Mouse (Mus musculus): ENCODE data around the gene Kcnc2.
A peak's percentile ranks its signal among the peaks of the same experiment; 100 is the strongest.
"Not testable (repeated sequence)": the region's sequence is repeated elsewhere in the genome, so short reads cannot be mapped to it uniquely, and the experiment has no call there.

Kcnc2 gene

DNA sequence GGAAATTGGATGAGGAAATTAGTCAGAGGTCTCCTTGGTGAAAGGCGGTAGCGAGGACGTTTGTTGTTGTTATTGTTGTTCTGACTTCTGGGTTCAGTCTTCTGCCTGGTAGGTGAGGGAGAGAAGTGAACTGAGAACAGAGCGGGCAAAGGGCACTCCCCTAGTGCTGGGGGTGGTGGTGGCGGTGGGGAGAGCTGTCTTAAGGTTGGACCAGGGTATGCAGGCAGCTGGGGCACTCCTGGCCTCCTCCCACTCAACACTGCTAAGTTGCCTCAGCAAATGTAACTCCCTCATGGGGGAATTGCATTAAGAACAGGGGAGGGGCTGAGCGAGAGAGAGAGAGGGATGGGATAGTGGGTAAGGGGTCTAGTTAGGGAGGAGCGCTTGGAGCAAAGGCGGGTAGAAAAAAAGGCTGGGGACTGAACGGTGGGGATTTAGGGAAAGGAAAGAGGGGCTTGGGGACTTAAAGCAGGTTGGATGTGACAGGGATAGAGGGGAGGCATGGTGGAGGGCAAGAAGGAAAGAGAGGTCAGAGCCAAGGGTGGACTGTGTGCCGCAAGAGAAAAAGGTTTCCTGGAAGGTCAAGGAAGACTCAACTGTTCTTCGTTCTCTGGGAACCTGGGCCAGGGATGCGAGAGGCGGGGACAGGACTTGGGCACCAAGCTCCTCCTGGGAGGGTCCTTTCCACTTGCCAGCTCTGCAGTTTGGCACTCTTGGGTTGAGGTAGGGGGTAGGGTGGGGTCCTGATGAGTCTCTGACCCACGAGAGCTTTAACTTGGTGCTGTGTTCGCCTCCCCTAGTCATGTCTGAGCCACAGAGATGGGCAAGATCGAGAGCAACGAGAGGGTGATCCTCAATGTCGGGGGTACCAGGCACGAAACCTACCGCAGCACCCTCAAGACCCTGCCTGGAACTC, at the start of gene Kcnc2:
Gene Kcnc2, plus strand, starts transcription at position 235 of the 916 bp plus-strand sequence.
- DNase-seq (ENCODE audit: low spot score in 2 of 2), result no peak

DNA sequence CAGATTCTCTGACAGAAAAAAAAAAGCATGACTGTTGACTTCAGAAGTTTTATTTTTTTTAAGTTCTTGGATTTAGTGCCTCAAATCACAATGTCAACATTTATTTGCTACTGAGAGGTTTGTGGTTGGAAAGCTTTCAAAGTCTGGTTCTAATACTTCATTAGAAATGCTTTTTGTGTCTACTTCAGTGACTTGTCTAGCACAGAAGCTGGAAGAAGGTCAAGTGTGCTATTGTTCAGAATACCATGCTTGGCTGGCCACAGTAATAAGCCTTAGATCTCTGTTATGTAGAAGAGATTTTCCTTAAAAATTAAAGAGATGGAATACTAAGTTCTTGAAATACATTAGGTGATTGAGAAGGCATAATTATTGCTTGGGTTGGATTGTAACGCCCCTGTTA, 43.8 kb upstream of the Kcnc2 start:
- no peak for DNase-seq (ENCODE audit: low spot score in 2 of 2)

DNA sequence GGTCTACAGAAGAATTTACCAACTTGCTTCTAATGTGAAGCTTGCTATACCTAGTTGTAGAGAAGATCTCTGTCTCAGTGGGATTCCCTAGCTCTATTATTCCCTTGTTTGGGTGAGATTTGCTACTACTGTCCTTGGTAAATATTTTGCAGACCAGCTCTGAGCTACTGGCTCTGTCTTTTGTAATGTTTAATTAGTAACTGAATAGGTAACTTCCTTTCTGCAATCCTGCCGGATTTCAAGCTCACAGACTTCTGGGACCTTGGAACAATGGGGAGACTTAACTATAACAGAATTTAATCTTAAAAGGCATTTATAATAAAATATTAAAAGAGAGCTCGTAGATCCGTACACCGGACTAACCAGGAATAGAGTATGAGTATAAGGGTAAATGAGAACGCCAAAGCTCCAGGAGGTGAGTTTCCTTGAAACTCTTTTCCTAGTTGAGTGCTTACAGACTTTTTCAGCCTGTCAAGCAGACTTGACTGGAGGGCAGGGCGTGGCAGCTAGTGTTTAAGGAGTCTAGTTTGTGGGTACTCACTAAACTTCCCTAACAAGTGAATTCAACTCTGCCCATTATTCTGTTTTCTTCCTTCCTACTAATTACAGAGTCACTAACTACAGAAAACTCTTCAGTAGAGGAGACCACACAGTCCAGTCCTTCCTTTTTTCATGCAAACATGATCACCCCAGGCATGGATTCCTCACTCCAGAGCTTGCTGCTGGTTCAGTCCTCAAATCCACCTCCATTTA, 41.7 kb upstream of the Kcnc2 start:
- DNase-seq (ENCODE audit: low spot score in 2 of 2), result not testable (repeated sequence)

DNA sequence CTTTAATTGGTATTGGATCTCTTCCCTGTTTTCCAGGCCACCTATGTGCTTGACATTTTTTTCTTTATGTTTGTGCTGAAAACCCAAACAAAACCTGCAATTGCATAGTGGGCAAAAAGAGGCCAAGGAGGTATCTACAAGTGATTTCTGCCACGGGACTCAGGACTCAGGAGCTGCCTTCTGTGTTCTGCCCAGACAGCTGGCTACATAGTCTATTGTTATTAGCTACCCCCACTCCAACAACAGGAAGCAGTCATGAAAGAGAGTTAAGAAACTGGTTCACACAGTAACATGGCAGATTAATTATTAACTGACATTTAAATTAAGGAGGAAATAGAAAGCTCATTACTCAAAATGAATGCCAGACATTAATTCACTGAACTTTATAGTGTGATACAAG, 38.2 kb upstream of the Kcnc2 start:
- DNase-seq (ENCODE audit: low spot score in 2 of 2), result not testable (repeated sequence)

DNA sequence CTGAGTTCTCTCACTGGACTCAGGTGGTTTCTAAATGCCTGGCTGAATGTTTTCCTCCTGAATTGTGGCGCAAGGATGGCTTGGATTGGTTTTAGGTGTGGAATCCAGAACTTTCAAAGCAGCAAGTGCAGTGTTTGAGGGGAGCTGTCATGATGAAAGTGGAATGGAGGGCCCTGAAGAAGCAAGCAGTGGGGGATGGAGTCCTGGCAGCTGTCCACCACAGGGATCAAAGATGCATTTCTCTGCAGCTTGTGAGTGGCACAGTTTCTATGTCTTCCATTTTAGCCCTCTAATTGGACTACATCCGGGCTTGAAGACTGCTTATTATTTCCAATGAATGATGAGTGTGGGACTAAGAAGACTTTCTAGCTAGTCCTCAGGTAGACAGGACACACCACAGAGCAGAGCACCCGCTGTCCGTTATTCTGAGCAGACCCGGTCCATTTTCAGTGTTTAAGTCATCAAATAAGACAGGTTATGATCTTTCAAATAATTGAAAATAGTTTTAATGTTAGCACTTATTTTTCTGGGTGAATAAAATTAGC, 35.5 kb upstream of the Kcnc2 start:
- DNase-seq (ENCODE audit: low spot score in 2 of 2), result not testable (repeated sequence)

DNA sequence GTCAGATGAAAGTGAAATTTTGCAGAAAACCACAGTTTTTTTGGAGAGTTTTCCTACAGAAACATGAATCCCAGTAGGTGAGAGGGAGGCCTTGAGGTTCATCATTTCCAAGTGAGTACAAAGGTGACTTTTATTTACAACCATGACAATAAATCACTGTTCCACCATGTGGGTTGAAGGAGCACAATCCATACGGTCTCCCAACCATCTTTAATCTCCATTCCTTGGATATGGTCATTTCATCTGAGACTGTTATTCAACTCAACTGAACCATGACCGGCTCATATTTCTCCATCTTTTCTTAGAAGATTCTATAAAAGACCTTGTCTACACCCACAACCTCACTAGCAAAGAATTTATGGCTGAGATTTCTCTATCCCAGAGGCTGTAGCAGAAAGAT, 22.6 kb upstream of the Kcnc2 start:
- no peak for DNase-seq (ENCODE audit: low spot score in 2 of 2)

DNA sequence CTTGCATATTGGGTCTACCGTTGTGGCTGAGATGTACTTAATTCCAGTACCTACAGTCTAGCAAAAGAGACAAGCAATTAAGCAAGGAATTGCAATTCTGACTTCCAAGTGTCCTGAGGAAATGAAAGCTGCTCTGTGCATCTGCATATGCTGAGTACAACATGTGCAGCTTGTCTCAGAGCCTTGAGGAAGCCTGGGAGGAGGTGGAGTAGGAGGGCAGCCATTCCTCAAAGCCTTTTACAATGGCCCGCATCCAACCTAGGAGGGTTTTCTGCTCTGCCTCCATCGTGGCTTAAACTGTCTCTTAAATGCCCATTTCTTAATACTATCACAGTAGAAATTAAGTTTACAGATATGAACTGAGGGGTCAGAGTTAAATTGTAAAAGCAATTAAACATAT, 7.5 kb upstream of the Kcnc2 start:
- DNase-seq (ENCODE audit: low spot score in 2 of 2), result peak in 1 of 2 experiments; percentile 4

DNA sequence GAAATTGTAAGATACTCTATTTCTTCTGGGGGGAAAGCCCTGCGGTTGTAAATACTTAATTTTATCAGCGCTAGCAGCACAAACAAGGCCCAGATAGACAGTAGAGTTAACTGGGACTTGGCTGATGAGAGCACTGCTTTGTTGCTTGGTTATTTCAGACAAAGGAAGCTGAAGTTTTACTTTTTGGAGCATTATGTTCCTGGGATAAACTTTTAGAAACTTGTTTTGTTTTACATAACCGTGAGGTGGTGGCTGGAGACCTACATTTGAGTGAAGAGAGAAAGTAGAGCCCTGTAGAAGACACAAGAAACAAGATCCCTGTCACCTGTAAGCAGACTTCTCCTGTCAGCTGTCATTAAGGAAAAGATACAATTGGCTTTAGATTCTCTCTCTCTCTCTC, 1.4 kb upstream of the Kcnc2 start:
- DNase-seq (ENCODE audit: low spot score in 2 of 2), result no peak

DNA sequence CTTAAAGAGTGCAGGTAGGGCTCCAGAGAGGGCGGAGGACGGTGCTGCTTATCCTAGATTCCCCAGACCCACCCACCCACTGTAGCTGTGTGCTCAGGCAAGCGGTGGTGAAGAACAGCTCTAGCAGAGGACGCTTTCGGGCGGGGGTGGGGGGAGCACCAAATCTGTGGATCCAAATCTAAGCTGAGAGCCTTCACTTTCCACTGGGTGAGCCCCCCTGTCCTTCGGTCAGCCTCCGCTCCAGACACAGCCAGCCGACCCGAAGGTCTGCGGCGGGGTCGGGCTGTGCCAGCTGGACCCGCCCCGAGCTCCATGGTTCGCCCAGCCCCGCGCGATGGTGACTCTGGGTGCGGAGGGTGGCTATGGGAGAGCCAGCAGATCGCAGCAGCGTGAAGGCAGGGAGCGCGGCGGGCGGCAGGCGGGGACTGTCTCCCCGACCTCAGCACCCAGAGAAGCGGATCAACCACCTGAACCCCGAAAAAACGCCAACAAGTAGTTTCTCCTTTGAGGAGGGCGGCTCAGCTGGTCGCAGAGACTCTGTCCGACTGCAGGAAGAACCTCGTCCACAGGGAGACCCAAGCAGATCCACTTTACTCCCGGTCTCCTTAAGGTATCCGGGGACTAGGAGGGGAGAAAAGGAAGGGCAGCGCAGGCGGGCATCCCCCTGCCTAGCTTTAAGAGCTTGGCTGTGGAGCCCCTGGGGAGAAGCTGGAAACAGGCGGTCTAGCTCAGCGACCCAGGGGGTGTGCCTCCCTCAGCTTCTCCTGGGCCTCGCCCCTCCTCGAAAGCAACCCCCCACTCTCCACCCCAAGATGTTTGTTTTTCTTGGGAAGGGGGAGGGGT, 761 bp upstream of the Kcnc2 start:
- no peak for DNase-seq (ENCODE audit: low spot score in 2 of 2)

DNA sequence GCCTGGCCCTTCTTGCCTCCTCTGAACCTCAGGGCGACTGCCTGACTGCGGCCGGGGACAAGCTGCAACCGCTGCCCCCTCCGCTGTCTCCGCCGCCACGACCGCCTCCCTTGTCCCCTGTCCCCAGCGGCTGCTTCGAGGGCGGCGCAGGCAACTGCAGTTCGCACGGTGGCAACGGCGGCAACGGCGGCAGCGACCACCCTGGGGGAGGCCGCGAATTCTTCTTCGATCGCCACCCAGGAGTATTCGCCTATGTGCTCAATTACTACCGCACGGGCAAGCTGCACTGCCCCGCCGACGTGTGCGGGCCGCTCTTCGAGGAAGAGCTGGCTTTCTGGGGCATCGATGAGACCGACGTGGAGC, 863 bp downstream of the Kcnc2 start:
- no peak for DNase-seq (ENCODE audit: low spot score in 2 of 2)

DNA sequence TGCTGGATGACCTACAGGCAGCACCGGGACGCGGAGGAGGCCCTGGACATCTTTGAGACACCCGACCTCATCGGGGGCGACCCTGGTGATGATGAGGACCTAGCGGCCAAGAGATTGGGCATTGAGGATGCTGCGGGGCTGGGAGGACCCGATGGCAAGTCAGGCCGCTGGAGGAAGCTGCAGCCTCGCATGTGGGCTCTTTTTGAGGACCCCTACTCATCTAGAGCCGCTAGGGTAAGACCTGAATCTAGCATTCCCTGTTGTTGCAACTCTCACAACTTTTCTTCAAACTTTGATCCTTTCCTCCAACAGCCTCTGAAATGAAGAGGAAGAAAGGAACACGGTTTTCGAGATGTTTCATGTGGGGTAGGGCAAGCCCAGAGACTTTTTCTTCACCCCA, 1.2 kb downstream of the Kcnc2 start:
- DNase-seq (ENCODE audit: low spot score in 2 of 2), result no peak

DNA sequence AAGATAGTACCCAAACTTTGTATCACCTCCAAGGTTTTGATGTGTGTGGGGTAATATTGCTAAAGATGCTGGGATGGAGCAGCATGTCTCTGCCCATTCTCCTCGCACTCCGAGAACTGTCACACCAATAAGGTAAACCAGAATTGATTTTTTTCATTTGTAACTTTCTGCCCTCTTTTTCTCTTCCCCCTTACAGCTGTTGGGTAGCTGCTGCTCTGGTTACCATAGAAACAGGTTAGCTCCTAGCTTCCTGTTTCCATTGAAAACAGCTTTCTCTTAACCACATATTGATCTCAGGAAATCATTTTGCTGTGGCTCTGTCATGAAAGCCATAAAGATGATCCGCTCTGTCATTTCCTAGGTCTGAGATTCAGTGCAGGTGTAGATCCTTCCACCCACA, 7.1 kb downstream of the Kcnc2 start:
- DNase-seq (ENCODE audit: low spot score in 2 of 2), result no peak

DNA sequence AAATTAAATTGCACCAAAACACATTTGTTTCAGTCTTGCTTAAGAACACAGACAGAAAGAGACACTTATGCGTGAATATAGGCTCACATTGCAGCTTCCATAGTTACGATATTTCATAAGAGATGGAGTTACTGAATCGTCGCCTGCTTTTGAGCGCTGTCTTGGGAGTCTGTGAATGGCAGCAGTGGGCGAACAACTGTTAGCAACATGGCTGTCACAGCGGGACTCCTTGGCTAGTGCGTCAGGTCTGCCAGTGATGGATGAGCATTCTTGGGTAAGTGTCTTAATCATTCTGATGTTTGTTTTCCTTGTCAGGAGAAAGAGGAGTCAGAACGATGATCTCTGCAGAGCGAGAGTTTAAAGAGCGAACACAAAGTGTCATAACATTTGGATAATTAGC, 44.2 kb downstream of the Kcnc2 start:
- peak in 1 of 2 experiments; percentile 12 for DNase-seq (ENCODE audit: low spot score in 2 of 2)

DNA sequence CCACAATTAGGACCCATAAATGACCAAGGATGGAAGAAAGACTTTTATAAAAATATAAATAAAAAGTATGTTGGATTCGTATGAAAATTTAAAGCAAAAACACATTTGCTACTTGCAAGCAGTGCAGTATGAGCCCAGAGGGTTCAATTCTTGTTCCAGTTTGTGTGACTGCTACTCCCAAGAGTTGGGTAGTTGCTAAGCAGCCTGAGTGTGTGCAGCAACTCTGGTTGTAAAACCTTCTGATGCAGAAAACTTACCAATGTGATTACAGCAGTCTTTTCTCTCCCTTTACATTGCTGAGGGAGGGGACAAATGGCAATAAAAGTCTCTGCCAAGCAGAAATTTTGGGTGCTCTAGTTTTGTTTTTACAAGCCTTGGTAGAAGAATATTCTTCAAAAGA, 46.9 kb downstream of the Kcnc2 start:
- no peak for DNase-seq (ENCODE audit: low spot score in 2 of 2)

DNA sequence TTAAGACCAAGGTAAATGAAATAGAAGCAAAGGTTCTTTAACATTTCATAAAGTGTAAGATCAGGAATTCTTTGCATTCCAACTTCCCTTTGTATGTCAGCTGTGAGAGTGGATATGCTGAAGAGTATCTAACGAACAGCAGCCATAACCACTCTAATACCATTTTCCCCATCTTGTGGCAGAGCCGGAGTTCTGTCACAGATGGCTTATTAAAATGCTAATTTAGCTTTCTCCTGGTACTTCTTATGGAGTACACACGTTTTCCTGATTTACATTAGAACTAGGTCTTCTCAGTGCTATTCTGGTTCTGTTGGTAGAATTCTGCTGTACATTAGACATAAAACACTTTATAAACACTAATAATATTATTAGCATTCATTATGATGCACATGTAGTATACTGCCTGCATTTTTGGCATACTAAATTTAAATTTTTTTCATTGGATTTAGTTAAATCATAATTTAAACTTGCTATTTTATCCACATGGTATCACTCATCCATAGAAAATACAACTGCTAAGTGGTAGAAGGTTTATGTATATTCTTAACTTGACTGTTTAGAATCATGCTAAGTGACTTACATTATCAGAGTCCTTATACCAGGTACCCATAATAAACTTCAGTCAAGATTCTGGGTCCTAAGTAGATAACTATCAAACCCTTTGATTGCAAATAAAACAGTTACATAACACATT, 86.9 kb downstream of the Kcnc2 start:
- DNase-seq (ENCODE audit: low spot score in 2 of 2), result no peak

DNA sequence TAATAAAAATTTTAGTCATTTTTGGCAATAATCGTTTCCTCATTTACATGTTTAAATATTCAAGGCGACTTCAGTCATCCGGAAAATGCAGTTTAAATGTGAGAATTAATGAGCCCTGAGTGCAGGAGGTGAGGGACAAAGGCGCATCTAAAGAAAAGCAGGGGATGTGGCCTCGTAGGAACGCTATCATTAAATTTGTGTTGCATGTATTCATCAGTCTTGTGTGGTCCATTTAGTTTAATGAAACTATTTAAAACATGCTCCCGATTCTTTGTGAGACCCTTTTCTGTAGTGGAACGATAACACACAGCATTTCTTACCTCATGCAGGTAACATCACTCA, 87.4 kb downstream of the Kcnc2 start:
- DNase-seq (ENCODE audit: low spot score in 2 of 2), result no peak

DNA sequence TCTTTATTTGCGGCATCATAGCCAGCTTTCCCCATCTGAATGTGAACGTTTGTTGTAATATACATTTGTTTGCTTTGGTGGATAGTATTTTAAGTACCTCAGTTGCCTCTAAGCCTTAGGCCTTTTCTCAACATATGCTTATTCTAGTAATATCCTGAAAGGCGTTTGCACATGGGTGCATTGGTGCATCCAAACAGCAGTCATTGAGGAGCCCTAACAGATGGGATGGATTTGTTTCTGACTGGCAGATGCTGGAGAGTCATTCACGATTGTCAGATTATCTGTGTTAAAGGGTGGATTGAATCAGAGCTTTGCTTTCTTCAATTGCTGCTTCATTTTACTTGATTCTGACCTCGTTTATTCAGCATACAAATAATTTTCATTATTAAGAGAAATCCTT, 89.8 kb downstream of the Kcnc2 start:
- DNase-seq (ENCODE audit: low spot score in 2 of 2), result no peak

DNA sequence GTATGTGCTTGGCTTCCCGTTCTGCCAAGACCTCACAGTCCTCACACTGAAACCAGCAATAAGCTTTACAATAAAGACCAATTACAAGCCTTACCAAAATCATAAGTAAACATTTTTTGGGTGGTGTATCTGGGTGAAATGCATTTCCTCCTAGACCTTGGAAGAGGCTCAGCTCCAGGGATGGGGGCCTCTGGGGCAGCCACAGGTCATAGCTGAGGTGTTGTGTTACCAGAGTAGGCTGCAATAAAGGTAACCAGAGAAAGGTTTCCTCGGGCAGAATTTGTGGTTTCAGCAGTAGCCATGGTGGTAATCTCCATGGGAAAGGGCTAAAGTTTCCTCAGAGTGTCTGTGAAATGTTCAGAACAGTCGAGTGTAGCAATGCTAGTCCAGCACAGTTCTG, 97.4 kb downstream of the Kcnc2 start:
- DNase-seq (ENCODE audit: low spot score in 2 of 2), result no peak

DNA sequence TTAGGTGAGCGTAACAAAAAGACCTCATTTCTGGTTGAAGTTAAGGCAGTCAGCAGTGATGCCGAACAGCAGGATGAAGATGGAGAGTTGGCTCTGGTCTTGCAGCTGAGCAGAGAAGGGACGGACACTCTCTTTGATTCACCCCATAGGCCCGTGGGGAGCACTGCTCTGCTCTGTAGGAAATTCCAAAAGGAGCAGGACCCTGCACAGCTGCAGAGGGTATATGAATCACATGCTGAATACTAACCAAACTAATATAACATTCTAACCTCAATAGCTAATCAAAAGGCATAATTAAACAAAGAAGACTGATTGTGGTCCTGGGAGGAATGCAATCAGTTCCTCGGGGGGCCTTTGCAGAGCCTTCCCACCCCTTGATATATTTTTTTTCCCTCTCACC, 106.2 kb downstream of the Kcnc2 start:
- no peak for DNase-seq (ENCODE audit: low spot score in 2 of 2)

DNA sequence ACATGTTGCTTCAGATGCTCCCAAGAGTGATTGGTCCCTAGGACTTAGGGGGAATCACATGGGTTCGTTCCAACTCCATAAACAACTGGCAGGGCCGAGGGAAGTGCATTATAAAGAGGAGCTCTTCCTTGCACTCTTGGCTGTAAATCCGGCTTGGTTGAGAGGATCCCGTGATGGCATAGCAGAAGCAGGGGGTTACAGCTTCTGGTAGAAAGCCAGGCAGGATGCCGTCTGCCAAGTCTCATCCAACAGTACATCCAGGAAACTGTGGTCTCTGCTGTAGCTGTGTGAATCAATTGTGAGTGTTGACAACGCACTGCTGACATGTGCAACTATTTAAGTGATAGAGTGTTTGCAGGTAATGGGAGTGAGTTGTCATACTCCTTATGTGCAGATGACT, 107.5 kb downstream of the Kcnc2 start:
- DNase-seq (ENCODE audit: low spot score in 2 of 2), result no peak

DNA sequence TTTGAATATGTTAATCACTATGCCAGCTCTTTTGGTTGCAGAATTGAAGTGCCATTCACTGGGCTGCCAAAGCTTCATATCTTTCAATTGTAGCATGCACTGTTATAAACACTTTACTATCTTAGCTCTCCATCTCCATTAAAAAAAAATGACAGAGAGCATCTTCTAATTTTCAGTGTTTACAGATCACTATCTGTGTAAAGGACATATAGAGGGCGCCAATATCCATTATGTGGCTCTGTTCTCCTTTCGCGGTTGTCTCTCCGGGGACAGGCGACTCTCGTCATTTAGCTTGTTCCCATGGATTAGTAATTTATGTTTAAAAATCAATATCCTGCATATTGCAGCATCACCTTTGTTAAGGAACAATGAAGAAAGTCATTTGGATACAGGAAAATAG, 109.7 kb downstream of the Kcnc2 start:
- DNase-seq (ENCODE audit: low spot score in 2 of 2), result no peak

All from frontal cortex, postnatal 14 days (tissue).